Mouse (Mus musculus) left cerebral cortex, adult 11 months (tissue): Measurements from ENCODE around the gene Tbc1d14.
A peak's percentile ranks its signal among the peaks of the same experiment; 100 is the strongest.

ENCODE experiments used
- DNase-seq: peaks from one replicate; pipeline ENCODE4 v3.0.0; 2022; ENCODE audit warnings: low spot score

Tbc1d14 gene

DNA sequence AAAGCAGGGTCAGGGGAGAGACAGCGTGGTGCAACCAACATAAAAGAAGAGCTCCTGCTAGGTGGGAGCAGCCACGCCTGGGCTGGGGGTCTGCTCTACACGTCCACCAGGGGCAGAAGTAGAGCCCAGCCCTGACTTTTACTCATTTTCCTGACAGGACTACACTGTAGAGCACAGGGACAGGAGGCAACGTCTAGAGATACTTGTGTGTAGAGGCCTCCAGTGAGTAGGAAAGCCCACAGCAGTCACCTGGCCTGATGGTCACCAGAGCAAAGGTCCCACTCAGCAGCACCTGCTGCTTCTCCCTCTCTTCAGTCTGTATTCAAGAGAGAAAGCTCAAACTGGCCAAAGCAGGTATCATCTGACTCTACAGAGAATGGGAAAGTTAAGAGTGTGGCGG, 87.4 kb downstream of the Tbc1d14 start:
- DNase-seq = no peak

DNA sequence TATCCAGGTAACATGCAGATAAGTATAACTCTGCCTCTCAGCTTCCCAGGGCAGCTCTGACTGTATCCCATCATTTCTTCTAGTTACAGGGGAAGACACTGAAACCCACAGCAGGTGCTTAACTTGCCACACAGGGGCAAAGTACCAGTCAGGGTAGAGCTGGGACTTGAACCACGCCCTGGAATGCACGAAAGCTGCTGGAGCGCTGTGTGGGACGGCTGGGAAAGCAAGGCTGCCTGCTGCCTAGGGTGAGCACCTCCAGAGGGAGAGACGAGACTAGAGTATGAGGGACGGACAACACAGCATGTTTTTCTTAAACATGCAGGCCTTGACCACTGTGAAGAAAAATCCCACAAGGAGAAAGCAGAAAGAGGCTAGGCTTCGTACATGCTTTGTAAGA, 87.8 kb downstream of the Tbc1d14 start:
- no peak for DNase-seq

DNA sequence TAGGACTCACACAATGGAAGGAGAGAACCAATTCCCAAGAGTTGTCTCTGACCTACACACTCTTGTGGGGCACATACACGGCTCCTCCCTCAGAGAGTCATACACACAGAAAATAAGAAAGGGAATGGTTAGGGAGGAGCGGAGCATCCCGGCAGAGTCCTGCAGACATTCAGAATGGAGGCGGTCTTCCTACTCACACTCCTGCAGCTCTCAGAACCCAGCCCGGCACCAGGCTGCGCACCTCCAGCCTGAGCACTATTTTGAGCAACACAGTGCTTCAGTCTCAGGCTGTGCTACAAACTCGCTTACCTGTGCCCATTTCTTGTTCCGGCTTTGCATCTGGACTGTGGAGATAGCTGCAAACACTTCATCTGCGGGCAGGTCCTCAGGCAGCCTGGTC, 98.4 kb downstream of the Tbc1d14 start:
- DNase-seq = no peak

DNA sequence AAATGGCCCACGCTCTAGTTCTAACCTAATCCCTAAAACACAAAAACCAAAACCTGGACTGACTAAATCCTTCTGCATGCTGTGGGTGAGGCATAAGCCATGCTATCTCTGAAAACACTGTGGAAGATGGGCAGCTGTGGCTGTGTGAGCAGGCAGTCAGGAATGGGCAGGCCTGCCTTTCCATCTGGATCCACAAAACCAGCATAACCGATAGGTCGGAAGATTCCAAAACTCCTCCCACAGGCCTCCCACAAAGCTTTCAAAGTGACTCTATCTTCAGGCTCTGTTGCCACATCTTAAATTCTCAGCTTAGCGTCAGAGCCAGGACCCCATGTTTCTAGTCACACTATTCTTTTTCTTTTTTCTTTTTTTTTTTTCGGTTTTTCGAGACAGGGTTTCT, 99.2 kb downstream of the Tbc1d14 start:
- DNase-seq = no peak

DNA sequence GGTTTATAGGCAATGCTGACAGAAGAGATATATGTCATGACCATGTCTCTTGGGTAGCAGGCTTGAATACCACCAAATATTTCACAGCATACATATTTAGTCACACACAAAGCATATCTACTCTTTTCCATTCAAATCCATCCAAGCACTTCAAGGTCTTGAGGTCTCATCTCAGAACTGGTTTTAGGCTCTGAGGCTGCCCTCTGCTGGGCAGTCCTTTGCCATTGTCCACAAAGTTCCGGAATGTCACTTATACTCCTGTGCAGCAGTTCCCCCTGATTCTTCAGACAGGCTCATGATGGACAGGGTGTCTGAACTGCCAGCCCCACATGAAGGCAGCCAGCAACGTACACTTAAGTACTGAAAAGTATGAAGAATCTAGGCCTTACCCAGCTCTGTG, 103.9 kb downstream of the Tbc1d14 start:
- no peak for DNase-seq

DNA sequence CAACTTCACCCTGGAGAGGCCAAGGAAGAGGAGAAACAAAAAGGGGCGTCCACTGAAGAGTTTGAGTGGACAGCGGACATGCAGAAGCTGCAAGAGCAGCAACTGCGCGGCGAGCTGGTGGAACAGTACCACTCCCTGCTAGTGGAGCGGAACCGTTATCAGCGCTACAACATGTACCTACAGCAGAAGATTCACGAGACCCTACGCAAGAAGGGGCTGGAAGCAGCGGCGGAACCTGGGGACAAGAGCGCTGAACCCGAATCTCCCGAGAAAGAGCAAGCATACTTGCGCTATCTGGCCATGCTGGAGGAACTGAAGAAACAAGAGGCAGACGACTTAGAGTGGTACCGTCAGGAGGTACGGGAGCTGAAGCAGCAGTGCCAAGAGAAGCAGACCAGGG, 107.8 kb downstream of the Tbc1d14 start:
- no peak for DNase-seq

DNA sequence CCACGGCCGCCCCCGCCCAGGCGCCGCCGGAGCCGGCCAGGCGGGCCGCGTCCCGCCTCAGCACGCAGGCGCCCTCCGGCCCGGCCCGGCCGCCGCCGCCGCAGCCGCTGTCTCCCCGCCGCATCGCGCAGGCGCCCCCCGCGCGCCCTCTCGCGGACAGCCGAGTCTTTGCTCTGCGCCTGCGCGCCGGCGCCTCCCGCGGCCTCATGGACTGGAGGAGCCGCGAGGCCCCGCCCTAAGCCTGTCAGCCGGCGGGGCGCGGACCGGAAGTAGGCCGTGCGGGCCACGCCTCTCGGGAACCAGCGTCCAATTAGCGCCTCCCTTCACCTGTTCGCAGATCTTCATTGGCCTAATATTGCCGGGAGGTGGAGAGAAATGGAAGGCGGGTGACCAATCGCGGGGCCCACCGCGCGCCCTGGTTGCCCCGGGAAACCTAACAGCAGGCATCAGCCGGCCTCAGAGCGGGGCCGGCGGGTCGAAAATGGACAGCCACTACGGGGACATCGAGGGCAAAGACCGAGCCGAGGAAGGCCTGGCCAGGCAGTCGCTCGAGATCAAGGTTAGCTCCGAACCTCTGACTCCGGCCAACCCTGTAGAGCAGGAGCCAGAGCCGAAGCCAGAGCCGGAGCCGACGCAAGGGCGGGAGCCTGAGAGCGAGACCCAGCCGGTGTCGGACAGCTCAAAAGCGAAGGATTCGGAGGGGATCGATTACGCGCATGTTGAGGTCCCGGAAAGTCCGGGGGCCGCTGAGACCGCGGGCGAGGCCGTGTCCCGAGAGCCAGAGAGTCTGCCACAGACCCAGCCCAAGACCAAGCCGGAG, 108.7 kb downstream of the Tbc1d14 start, which contains the start of the genes Tada2b and Ccdc96:
Tada2b (minus strand) TSS at position 115 of the 820 bp plus-strand sequence.
Ccdc96 (plus strand) TSS at position 418 of the 820 bp plus-strand sequence.
- peak; percentile 98 for DNase-seq

DNA sequence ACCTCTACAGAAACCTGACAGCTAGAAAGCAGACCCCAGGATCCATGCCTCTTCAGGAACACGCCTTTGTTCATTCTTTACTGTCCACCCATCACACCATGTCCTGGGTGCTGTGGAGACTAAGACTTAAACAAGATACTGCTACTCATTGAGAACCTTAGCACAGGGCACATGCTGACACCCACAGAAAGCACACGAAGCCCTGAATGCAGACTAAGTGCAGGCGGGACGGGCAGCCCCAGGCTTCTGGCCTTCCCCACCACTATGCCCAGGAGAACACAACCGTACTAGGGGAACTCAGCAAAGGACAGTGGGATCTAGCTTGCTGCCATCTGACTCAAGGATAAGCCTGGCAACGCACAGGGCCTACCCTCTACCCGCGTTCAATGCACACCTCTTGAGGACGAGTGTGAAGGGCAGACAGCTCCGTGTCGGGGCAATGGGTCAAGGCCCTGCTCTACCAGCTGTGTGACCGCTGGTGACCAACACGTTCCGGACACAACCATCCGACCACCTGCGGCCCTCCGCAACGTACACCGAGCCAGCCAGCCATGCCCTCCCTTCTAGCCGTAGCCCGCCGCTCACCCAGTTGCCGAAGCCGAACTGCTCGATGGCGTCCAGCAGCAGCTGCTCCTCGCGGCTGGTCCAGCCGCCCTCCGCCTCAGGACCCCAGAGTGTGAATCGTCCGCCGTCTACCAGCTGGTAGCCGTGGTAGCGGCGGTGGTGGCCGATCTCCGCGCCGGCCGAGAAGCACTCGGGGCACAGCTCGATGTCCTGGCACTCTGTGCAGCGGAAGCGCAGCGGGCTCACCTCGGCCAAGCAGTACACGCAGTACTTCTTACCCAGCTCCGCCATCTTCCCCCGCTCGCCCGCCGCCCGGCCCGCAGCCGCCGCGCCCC, 109.6 kb downstream of the Tbc1d14 start:
- DNase-seq = no peak

DNA sequence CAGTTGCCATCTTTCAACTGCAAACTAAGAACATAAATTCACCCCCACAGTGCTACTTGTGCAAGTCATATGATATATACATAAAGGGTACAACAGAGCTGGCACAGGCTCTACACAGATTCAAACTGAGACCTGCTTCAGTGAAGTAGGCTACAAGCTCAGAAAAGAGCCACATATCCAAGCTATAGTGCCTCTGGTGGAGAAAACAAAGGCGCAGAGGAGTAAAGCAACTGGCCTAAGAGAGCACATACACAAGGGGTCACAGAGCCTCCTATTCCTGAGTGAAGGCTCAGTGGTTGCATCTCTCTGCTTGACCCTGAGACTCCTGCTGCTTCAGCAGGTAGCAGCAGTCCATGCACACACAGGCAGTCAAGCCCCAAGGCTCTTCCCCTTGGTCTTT, 112.0 kb downstream of the Tbc1d14 start:
- no peak for DNase-seq

DNA sequence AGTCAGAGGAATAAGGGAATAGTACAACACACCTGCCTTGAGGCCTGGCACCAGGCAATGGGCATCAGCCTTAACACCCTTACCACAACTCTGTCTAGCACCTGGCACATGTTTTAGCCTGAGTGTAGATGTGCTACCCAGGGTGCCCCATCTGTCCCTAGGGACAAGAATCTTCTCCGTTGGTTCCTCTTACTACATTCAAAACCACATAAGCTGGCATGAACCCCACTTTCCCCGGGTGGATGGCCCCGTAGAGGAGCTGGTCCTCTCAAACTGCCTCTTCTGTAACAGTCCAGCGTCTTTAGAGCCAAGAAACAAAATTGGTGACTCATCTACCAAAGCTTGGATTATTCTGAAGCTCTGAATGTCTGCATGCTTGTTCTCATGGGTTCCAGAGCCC, 112.7 kb downstream of the Tbc1d14 start:
- DNase-seq = no peak

DNA sequence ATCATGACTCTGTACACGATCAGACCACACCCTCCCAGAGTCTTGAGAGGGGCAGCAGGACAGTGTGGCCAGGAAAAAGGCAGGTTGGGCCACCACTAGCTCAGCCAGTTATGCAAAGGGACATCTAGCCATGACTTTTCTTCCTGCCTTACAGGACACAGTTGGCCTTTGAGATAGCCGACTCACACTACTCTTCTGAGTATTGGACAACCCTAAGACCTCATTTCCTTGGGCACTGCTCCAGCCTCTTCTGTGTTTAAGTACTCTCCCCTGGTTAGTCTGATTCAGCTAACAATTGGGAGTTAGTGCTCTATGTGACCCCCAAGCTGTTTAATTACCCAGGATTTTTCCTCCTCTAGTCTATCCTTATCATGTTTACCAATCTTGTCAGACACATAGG, 113.3 kb downstream of the Tbc1d14 start:
- no peak for DNase-seq

DNA sequence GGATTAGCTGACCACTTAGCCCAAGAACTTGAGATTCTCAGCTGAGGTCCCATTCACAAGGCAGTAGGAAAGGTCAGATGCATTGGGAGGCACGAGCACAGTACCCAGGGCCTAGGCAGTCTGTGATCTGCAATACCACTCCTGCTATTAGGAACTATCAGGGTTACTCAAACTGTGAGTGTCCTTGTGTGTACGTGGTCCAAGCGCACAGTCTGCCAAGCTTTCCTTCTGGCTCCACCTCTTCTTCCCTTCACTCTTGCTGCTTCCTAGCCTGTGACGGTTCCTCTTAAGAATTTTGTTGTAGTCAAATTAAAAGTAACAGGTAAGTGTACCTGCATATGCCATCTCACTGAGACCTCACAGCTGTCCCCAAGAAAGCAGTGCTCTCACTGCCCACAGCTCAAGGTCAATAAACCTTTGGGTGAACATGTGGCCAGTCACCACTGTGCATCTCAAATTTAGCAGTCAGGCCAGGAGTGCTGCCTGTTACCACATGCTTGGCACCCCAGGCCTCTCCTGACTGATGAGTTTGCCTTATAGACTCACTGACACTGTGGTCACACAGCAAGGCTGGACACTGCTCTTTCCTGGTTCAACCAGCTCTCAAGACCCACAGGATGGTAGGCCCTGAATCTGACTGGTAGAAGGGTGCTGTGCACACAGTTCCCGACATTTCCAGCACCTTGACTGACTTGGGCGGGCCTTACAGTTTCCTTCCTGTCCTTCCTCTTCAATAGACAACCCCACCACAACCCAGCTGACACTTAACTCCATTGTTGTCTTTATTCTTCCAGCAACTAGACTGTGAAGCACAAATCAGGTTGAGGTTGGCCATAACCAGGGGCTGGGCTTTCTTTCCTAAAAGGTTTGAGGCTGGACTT, 114.3 kb downstream of the Tbc1d14 start:
- DNase-seq = no peak

DNA sequence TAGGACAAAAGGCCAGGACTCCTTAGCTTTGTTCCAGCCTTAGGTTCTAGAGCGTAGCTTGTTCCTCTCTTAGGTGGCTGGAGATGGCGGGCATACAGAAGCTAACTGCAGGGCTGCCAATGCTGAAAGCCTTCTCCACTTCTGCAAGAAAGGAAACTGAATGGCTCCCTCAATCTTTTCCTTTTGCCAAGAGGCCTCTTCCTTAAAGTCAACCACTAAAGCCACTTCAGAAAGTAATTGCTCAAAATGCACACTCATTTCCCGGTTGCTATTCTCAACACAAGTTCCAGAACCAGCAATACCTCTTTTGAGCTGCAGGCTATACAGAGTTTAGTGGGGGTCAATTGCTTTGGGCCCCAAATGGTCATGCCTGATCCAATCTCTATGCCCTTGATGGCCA, 115.6 kb downstream of the Tbc1d14 start:
- no peak for DNase-seq

DNA sequence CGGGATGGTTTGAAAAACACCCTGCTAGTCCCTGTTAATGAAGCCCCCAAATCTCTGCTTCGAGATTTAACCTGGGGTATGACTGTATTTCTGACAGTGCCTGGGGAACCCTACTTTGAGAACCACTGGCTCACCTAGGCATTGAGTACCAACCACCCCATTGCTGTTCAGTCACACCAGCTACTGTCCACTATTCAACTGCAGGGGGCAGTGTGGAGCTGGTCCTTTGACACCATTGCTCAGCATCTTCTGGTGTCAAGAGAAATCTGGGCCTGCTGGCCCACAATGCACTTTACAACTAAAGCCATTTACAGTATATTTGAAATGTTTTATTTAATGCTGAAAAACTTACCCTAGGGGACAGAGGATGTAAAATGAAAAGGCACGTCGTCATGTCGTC, 118.8 kb downstream of the Tbc1d14 start:
- DNase-seq = no peak

DNA sequence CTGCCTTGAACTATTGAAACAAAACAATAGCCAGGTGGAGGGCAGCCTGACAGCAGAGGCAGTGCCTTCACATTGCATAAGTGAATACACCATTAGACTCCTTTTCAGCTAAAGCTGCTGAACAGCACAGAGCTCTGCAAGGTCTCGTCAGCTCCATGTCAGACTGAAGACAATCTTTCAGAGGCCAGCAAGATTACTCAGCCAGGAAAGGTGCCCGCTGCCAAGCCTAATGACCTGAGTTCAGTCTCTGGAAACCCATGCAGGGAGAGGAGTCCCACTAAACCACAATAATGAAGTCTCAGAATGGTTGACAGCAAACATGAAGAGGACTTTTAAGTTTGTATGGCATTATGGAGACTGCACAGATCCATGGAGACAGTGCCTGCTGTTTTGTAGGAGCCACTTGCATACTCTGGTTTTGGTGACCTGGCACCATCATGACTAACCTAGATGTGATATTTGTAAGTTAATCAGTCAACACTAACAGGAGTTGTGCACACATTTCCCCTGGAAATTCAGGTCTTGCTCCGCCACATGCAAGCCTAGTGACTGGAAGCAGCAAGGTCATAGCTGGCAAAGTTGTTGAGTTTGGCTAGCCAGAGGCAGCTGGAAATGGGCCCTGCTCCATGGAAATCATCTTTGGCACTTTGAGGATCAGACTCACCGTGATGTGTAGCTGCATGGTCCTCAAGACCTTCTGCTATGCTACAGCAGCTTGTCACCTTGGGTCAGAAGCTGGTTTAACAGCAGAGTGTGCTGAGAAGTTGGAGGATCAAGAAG, 120.0 kb downstream of the Tbc1d14 start:
- DNase-seq = no peak

DNA sequence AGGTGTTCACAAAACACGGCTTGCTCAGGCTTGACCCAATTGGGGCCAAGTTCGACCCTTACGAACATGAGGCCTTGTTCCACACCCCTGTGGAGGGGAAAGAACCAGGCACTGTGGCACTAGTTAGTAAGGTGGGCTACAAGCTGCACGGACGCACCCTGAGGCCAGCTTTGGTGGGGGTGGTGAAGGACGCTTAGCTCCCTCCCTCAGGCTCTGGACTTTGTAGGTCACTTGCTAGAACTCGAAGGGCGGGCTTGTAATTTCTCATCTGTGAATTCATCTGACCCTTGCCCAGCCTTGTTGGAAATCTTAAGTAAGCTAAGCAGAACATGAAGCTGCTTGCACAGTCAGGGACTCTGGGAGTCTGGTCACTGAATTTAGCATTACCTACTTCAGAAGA, 121.9 kb downstream of the Tbc1d14 start:
- no peak for DNase-seq

DNA sequence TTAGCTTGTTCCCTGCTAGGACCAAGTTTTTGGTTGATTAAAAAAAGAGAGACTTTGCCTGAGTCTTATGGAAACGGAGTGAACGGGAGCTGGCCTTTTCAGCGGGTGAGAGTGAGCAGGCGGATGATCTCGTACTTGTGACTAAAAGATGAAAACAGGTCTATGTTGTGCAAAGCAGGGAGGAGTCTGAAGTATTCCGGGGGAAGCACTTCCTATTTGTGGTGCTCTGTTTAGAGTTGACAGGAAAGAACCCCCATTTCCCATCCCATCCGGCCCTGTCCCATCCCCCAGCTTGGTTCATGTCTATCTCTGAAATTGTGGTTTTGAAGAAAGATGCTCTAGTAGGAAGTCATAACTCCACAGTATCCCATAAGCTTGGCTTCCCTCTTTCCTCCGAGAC, 127.2 kb downstream of the Tbc1d14 start:
- DNase-seq = no peak

DNA sequence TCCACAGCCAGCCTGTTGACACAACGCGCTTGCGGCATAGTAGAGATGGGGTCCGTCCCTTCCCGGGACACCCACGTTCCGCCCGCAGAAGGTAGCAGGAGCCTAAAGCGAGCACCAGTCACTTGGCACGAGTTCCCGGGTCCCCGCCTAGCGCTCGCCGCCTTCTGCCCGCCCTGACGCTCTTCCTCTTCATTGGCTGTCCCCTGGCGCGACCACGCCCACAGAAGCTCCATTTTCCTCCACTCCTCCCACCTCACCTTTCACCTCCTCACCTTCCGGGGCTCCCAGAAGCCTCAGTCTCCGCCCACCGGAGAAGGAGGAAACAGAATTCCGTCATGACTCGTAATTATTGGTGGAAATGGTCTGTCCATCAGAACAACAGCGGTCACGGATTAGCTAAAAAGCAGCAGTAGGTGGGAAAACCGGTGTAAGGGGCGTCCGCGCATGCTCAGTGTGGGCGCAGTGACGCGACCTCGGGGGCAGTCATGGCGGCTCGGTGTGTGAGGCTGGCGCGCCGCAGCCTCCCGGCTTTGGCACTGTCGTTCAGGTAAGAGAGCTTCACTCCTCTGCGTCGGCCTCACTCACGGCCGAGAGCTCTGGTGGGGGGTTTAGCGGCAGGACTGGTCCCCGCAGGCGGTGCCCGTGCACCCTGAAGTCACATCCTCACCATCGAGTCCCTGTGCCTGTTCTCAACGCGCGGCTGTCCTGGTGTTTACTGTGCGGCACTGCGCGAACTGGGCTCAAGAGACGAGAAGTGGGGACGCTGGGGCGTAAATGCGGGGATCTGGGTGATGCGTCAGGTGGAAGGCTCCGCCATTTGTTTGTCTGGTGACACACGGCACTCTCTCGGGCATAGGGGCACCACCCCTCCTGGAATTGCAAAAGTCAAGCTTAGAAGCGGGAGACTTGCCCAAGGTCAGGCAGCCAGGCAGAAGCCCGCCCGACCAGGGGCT, 128.1 kb downstream of the Tbc1d14 start, which contains the start of gene Grpel1:
Grpel1 (plus strand) TSS at position 290 of the 953 bp plus-strand sequence.
- peak; percentile 99 for DNase-seq

DNA sequence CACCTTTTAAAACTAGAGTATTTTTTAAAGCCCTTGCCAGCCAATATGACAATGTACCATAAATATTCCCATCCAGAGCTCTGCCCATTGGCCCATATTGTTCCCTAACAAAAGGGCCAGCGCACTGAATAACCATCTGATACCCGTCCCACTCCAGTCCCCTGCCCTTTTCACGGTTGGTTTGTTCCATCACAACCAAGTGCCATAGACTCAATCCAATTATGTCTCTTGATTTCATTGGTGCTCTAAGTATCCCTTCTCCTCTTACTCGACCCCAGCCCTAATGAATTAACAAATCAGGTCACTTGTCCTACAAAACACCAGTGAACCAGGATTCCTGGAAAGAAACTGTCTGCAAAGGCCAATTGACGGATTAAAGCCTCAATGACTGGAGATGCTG, 129.7 kb downstream of the Tbc1d14 start:
- no peak for DNase-seq

DNA sequence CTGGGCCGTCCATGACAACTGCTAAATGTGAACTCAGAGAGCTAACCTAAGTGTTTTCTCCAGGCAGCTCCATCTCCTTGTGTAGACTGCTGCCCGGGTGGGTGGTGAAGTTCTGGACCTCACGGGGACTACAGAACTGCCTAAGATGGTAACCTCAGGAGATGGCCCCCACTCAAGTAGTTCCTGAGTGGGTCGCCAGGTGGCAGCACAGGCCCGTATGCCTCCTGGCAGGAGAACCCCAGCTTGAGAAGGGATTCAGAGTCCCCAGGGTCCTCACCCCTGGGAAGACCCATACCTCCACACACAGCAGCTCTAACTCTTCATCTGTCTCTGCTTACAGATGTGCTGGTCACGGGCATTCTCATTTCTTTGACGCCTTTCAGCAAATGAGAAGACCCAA, 130.3 kb downstream of the Tbc1d14 start:
- peak; percentile 54 for DNase-seq
